Mouse (Mus musculus) urinary bladder, postnatal 14 days (tissue): ENCODE results near the gene Ptpn14.

Experiments
- DNase-seq: peaks from one replicate; pipeline ENCODE4 v3.0.0; 2021; ENCODE audit warnings: low spot score

Gene Ptpn14

GRCm38 (mm10) chr1:189814385-189814784, 86.3 kb downstream of the Ptpn14 start:
- peak; percentile 24 for DNase-seq

- DNase-seq = no peak
Measured at GRCm38 (mm10) chr1:189817089-189817488, 89.0 kb downstream of the Ptpn14 start.

- peak; percentile 36 for DNase-seq
Measured at GRCm38 (mm10) chr1:189817810-189818209, 89.7 kb downstream of the Ptpn14 start.

- no peak for DNase-seq
Measured at GRCm38 (mm10) chr1:189820111-189820510, 92.0 kb downstream of the Ptpn14 start.

GRCm38 (mm10) chr1:189824436-189824835, 96.4 kb downstream of the Ptpn14 start:
- DNase-seq = no peak

- no peak for DNase-seq
Measured at GRCm38 (mm10) chr1:189830391-189830790, 102.3 kb downstream of the Ptpn14 start.

GRCm38 (mm10) chr1:189830797-189831232, 102.7 kb downstream of the Ptpn14 start:
- DNase-seq = peak; percentile 33

- DNase-seq = no peak
Measured at GRCm38 (mm10) chr1:189833351-189833750, 105.3 kb downstream of the Ptpn14 start.

GRCm38 (mm10) chr1:189834166-189834565, 106.1 kb downstream of the Ptpn14 start:
- DNase-seq = no peak

- DNase-seq = no peak
Measured at GRCm38 (mm10) chr1:189846319-189846718, 118.3 kb downstream of the Ptpn14 start.

- no peak for DNase-seq
Measured at GRCm38 (mm10) chr1:189849550-189849949, 121.5 kb downstream of the Ptpn14 start.

GRCm38 (mm10) chr1:189852051-189852450, 124.0 kb downstream of the Ptpn14 start:
- no peak for DNase-seq

- DNase-seq = peak; percentile 34
Measured at GRCm38 (mm10) chr1:189852456-189852855, 124.4 kb downstream of the Ptpn14 start.

- peak; percentile 51 for DNase-seq
Measured at GRCm38 (mm10) chr1:189854646-189855045, 126.6 kb downstream of the Ptpn14 start.

- DNase-seq = no peak
Measured at GRCm38 (mm10) chr1:189855739-189856138, 127.7 kb downstream of the Ptpn14 start.

GRCm38 (mm10) chr1:189858377-189858776, 130.3 kb downstream of the Ptpn14 start:
- no peak for DNase-seq

GRCm38 (mm10) chr1:189860112-189860941, 132.3 kb downstream of the Ptpn14 start:
- no peak for DNase-seq

GRCm38 (mm10) chr1:189860942-189861315, 132.9 kb downstream of the Ptpn14 start:
- DNase-seq = peak; percentile 68

GRCm38 (mm10) chr1:189863727-189864126, 135.7 kb downstream of the Ptpn14 start:
- DNase-seq = no peak

- no peak for DNase-seq
Measured at GRCm38 (mm10) chr1:189864301-189864700, 136.2 kb downstream of the Ptpn14 start.

GRCm38 (mm10) chr1:189864846-189865560, 136.9 kb downstream of the Ptpn14 start:
- no peak for DNase-seq

- DNase-seq = no peak
Measured at GRCm38 (mm10) chr1:189866621-189867020, 138.6 kb downstream of the Ptpn14 start.

- no peak for DNase-seq
Measured at GRCm38 (mm10) chr1:189867034-189867433, 139.0 kb downstream of the Ptpn14 start.
